Mouse (Mus musculus) adrenal gland, adult 8-10 months (tissue): ENCODE data around the gene Dtwd1. TPM values are rescaled to one million over a fixed set of nuclear protein-coding genes. Genes with fewer than 3 reads are reported as not detected.
"Not testable (repeated sequence)": the region's sequence is repeated elsewhere in the genome, so short reads cannot be mapped to it uniquely, and the experiment has no call there.

Experiments used
- DNase-seq: peaks from one replicate; pipeline ENCODE4 v3.0.0; 2022
- total RNA-seq, 4 experiments: library from RNA; stranded (reverse); gene quantifications; 2 replicates each; pipeline ENCODE4 v1.2.4; 2022

Dtwd1 gene
- total RNA-seq, result 10 to 100 TPM; 12.0 to 14.0 (median 12.6) TPM

GRCm38 (mm10) chr2:126151855-126152571 is at the start of gene Dtwd1, which contains the start of gene Fam227b:
Gene Dtwd1, plus strand, starts transcription at chr2:126152141.
Gene Fam227b, minus strand, starts transcription at chr2:126152004.
- peak; percentile 98 for DNase-seq

GRCm38 (mm10) chr2:126147723-126148122 is 4.2 kb upstream of the Dtwd1 start:
- no peak for DNase-seq

DNA sequence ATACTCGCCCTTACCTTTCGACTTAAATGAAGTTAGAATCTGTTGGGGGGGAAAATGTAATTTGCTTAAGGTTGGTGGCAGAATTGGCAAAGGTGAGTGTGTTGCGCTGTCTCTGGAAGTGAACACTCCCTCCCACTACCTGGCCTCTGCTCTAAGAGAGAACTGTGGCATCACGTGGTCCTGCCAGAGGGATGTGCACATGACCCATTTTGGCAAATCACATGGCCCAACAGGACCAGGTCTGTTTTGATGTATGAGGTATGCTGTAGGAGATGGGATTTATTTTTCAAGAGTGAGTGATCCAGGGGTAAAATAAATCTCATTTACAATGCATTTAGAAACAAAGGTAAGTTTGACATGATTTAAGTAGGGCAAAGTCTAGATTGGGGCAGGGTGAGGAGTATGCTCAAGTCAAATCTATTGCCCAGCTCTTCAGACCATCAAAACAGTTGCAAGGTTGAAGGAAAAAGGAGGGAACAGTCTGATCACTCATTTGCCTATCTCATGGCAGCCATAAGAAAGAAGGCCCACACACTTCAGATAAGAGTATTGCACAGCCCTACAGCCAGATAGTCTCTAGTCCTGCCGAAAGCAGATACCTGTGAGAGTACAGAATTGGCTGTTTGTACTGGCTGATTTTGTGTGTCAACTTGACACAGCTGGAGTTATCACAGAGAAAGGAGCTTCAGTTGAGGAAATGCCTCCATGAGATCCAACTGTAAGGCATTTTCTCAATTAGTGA is 13.5 kb downstream of the Dtwd1 start:
- no peak for DNase-seq

DNA sequence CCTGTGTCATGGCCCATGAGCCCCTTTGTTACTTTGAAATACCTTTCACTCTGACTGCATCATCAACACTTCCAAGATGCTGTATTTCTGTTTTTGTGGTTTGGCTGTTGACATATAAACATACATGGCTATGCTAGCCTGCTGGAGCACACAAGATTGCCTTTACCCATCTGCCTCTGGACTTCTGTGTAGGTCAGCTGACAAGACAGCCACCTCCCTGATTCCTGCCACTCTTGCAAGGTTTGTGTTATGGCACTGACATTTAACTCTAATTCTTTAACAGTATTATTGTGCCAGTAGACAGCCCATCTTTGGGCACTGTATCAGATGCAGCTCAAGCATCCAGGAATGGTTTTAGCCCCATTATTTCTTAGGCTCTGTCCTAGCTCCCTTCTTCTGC is 14.4 kb downstream of the Dtwd1 start:
- no peak for DNase-seq

DNA sequence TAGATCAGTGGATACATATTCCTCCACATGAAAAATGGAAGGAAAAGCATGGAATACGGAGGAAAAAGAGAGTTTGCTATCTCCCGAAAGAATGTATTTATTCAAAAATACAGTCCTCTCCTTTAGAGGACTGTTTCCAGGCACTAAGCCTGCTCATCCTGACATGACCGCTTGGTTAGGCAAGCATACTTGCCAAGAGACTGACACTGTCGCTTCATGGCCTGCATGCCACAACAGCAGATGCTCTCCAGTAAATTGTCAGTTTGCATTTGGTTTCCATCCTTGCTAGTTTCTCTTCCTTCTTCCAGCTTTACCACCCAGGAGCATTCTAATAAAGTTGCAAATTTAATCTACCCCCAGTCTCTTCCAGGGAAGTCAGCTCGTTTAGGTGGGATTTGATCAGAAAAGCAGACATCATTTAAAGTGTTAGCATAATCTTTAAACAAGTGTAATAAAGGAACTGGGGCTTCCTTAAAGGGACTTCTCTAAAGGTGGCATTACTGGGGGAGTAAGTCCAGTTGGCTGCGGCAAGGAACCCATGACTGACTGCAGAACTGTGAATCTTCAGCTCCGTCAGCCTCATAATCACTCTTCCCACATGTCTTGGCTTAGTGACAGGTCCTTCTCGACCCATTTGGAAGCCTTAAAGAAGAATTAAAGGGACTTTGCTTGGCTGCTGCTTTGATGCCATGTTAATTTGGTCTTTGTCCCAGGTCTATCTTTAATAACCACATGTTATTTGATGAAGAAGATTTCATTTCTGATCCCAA is 15.1 kb downstream of the Dtwd1 start:
- no peak for DNase-seq

GRCm38 (mm10) chr2:126171427-126171826 is 19.5 kb downstream of the Dtwd1 start:
- no peak for DNase-seq

DNA sequence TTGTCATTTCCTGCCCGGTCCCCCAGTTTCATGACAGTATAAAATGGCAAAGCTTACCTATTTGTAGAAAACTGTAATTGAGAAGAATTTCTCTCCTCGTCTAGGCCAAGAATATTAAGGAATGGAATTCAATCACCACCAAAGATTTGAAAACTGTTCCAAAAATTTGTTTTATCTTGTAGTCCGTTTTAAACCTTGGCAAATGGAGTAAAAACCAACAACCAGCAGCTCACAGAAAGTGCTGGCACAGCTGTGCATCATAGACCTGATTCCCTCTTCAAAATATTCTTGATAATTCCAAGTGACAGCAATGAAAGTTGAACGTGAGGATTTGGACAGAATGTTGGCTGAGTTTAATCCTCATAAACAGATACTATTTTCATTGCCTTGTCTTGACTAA is 39.4 kb downstream of the Dtwd1 start:
- DNase-seq, result no peak

DNA sequence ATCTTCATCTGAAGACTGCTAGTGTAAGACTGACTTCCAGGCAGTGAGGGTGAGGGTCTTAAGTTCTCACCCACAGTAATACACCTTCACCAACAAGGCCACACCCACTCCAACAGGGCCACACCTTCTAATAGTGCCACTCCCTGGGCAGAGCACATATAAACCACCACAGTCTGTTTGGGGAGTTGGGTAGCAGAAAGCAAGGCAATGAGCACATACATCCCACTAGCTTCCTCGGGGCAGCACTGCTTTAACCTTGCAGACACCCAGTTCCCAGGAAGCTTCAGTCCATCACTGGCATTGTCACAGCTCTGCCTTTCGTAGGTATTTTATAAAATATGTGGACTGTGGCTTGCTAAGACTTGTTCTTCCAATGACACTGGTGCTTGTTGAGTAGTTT is 40.2 kb downstream of the Dtwd1 start:
- no peak for DNase-seq

- DNase-seq, result no peak
These were observed 43.9 kb downstream of the Dtwd1 start for GRCm38 (mm10) chr2:126195631-126196356.

DNA sequence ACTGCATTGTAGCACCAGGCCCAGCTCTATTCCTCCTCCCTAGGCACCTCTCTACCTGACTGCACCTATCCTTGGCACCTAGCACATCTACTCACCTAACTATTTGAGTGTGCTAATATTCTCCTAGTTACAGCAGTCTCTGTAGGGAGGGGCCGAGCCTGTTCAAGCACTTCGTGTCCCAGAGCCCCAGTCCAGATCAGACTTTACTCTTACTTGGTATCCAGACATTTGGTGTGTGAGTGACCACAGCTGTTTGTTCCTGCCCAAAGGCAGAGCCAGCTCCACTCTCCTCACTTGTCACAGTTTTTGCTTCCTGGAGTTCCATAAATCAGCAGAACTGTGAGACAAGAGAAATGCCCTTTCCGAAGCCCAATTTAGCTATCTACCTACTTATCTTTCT is 47.0 kb downstream of the Dtwd1 start:
- DNase-seq, result no peak

DNA sequence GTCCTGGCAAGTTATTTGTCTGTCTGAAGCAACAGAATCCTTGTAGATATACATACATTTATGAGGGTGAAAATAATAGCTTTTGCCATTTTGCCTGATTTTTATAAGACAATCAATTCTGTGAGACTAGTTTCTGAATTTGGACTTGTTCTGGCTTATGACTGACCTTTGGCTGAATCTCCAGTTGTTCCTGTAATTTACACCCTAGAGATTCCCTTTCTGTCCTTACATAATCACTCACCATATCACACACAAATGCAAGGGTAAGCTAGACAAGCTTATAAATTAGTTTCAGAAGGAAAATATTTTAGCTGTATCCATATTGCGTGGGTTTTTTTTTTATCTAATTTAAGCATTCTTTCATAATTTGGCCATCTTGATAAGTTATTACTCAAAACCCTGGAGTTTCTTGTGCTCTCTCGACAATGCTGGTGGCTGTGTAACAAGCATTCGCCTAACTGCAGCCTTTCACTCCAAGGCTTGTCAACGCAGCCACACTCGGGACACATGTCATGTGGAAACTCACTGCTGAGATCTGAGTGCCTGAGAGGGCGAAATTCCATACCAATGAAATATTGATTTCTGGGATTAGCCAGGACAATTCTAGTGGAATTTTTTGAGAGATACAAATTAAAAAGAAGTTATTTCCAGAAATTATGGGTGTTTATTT is 59.2 kb downstream of the Dtwd1 start:
- DNase-seq, result no peak

- DNase-seq, result not testable (repeated sequence)
These were observed 62.9 kb downstream of the Dtwd1 start, which contains the start of gene Gm17555 for GRCm38 (mm10) chr2:126214800-126215199. Gene Gm17555, plus strand, starts transcription at chr2:126215100.

Other genes starting within 250 kb of the Dtwd1 start
- 1 to 10 TPM in 2 of 4 experiments, under 1 TPM in 2; 0.38 to 1.3 (median 0.97) TPM for gene Fgf7, start 117.5 kb upstream of the Dtwd1 start, total RNA-seq
- under 1 TPM in 1 of 4 experiments, not detected in 3; 0.22 TPM for gene Fam227b, start 137 bp upstream of the Dtwd1 start, total RNA-seq
- not detected for gene Gm17555, start 63.0 kb downstream of the Dtwd1 start, total RNA-seq